Mouse (Mus musculus): ENCODE results near the gene Fli1. TPM values are rescaled to one million over a fixed set of nuclear protein-coding genes. Genes with fewer than 3 reads are reported as not detected.

Fli1 gene
- total and polyA plus RNA-seq, 2 experiments: 1.6 to 3.0 TPM

- H3K27me3 ChIP-seq (ENCODE audit: control insufficient read depth, insufficient read depth, low read length): no peaks in the 10 kb centered on the region
- no peaks in the 10 kb centered on the region for H3K36me3 ChIP-seq (ENCODE audit: control insufficient read depth, insufficient read depth, low read length)
- TF ChIP-seq CTCF (IDR thresholded peaks at IDR 0.05; ENCODE audit: low read depth, low read length) (no peak), POLR2A (IDR thresholded peaks at IDR 0.05; ENCODE audit: extremely low read depth, insufficient read depth, low read length) (no peak)
- WGBS: 80% methylated on average over 6 of the region's 6 CpGs
- H3K79me2 ChIP-seq (ENCODE audit: control insufficient read depth, insufficient read depth, low read length): no peaks in the 10 kb centered on the region
- no peak overlapping the region for H3K9ac ChIP-seq (ENCODE audit: low read depth, low read length)
- H3K4me1 ChIP-seq (ENCODE audit: control insufficient read depth, insufficient read depth, low read length): no peaks in the 10 kb centered on the region
- no peak overlapping the region for H3K4me3 ChIP-seq (ENCODE audit: insufficient read depth, low read depth, low read length)
- DNase-seq (ENCODE audit: extremely low read depth, low read depth, low spot score): no peak
- no peak overlapping the region for H3K27ac ChIP-seq (replicated peaks; ENCODE audit: insufficient read depth, low read depth, low read length)
Observed at GRCm38 (mm10) chr9:32583905-32584304, 41.2 kb upstream of the Fli1 start.

- 67% methylated on average over 11 of the region's 11 CpGs for WGBS
- Histone ChIP-seq H3K4me3 (ENCODE audit: insufficient read depth, low read depth, low read length) (no peak overlapping the region), H3K9ac (ENCODE audit: low read depth, low read length) (no peak overlapping the region), H3K27me3 (ENCODE audit: control insufficient read depth, insufficient read depth, low read length) (no peaks in the 10 kb centered on the region), H3K36me3 (ENCODE audit: control insufficient read depth, insufficient read depth, low read length) (no peaks in the 10 kb centered on the region), H3K79me2 (ENCODE audit: control insufficient read depth, insufficient read depth, low read length) (no peaks in the 10 kb centered on the region), H3K4me1 (ENCODE audit: control insufficient read depth, insufficient read depth, low read length) (no peaks in the 10 kb centered on the region), H3K27ac (replicated peaks; ENCODE audit: insufficient read depth, low read depth, low read length) (no peak overlapping the region)
- no peak for TF ChIP-seq POLR2A (IDR thresholded peaks at IDR 0.05; ENCODE audit: extremely low read depth, insufficient read depth, low read length)
- TF ChIP-seq CTCF (IDR thresholded peaks at IDR 0.05; ENCODE audit: low read depth, low read length): no peak
- no peak for DNase-seq (ENCODE audit: extremely low read depth, low read depth, low spot score)
Observed at GRCm38 (mm10) chr9:32581851-32582573, 39.4 kb upstream of the Fli1 start.

DNA sequence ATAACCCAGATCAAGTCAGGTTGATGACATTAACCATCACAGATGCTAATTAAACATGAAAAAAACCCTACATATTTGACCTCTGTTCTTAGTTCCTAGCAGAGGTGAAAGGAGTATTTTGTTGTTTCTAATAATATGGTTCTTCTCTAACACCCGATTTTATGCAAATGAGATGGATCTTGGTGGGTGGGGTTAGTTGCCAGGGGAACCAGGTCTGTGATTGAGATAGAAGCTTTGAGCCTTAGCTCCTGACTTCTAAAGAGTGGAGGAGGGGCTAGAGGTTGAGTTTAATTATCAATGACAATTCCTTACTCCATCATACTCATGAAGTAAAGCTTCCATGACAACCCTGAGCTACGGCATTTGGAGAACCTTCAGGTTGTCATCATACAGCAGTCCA lies 35.8 kb upstream of the Fli1 start:
- Histone ChIP-seq H3K4me3 (ENCODE audit: insufficient read depth, low read depth, low read length) (no peak overlapping the region), H3K9ac (ENCODE audit: low read depth, low read length) (no peak overlapping the region), H3K27ac (replicated peaks; ENCODE audit: insufficient read depth, low read depth, low read length) (no peak overlapping the region), H3K36me3 (ENCODE audit: control insufficient read depth, insufficient read depth, low read length) (no peaks in the 10 kb centered on the region), H3K4me1 (ENCODE audit: control insufficient read depth, insufficient read depth, low read length) (no peaks in the 10 kb centered on the region), H3K79me2 (ENCODE audit: control insufficient read depth, insufficient read depth, low read length) (no peaks in the 10 kb centered on the region), H3K27me3 (ENCODE audit: control insufficient read depth, insufficient read depth, low read length) (no peaks in the 10 kb centered on the region)
- no peak for TF ChIP-seq POLR2A (IDR thresholded peaks at IDR 0.05; ENCODE audit: extremely low read depth, insufficient read depth, low read length)
- TF ChIP-seq CTCF (IDR thresholded peaks at IDR 0.05; ENCODE audit: low read depth, low read length): no peak
- 74% methylated on average over 2 of the region's 2 CpGs for WGBS
- DNase-seq (ENCODE audit: extremely low read depth, low read depth, low spot score): no peak

DNA sequence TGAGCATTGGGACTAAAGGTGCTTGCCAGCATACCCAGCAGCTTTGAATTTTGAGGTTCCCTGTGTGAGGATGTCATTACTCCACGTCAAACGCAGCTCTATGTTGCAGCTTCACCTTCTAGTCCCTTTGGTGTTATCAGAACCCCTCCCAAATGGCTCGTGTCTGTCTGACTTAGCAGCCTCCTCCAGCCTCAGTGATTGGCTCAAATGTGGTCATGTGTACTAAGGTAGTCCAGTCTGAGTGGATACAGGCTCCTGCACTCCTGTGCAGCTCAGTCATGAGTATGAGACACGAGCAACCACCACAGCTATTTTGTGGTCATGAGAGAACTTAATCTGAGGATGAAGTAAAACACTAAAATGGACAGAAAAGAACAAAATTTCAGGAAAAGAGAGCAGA lies 31.0 kb upstream of the Fli1 start:
- H3K4me1 ChIP-seq (ENCODE audit: control insufficient read depth, insufficient read depth, low read length): no peaks in the 10 kb centered on the region
- 58% methylated on average over 4 of the region's 4 CpGs for WGBS
- no peak for DNase-seq (ENCODE audit: extremely low read depth, low read depth, low spot score)
- no peaks in the 10 kb centered on the region for H3K79me2 ChIP-seq (ENCODE audit: control insufficient read depth, insufficient read depth, low read length)
- H3K9ac ChIP-seq (ENCODE audit: low read depth, low read length): no peak overlapping the region
- no peak for TF ChIP-seq POLR2A (IDR thresholded peaks at IDR 0.05; ENCODE audit: extremely low read depth, insufficient read depth, low read length)
- TF ChIP-seq CTCF (IDR thresholded peaks at IDR 0.05; ENCODE audit: low read depth, low read length): no peak
- no peaks in the 10 kb centered on the region for H3K36me3 ChIP-seq (ENCODE audit: control insufficient read depth, insufficient read depth, low read length)
- H3K27me3 ChIP-seq (ENCODE audit: control insufficient read depth, insufficient read depth, low read length): no peaks in the 10 kb centered on the region
- H3K27ac ChIP-seq (replicated peaks; ENCODE audit: insufficient read depth, low read depth, low read length): no peak overlapping the region
- no peak overlapping the region for H3K4me3 ChIP-seq (ENCODE audit: insufficient read depth, low read depth, low read length)

GRCm38 (mm10) chr9:32571676-32572075 lies 29.0 kb upstream of the Fli1 start:
- H3K4me1 ChIP-seq (ENCODE audit: control insufficient read depth, insufficient read depth, low read length): no peaks in the 10 kb centered on the region
- no peak for DNase-seq (ENCODE audit: extremely low read depth, low read depth, low spot score)
- no peak for TF ChIP-seq CTCF (IDR thresholded peaks at IDR 0.05; ENCODE audit: low read depth, low read length)
- TF ChIP-seq POLR2A (IDR thresholded peaks at IDR 0.05; ENCODE audit: extremely low read depth, insufficient read depth, low read length): no peak
- no peaks in the 10 kb centered on the region for H3K79me2 ChIP-seq (ENCODE audit: control insufficient read depth, insufficient read depth, low read length)
- H3K27me3 ChIP-seq (ENCODE audit: control insufficient read depth, insufficient read depth, low read length): no peaks in the 10 kb centered on the region
- H3K4me3 ChIP-seq (ENCODE audit: insufficient read depth, low read depth, low read length): no peak overlapping the region
- H3K36me3 ChIP-seq (ENCODE audit: control insufficient read depth, insufficient read depth, low read length): no peaks in the 10 kb centered on the region
- H3K9ac ChIP-seq (ENCODE audit: low read depth, low read length): no peak overlapping the region
- 67% methylated on average over 4 of the region's 4 CpGs for WGBS
- H3K27ac ChIP-seq (replicated peaks; ENCODE audit: insufficient read depth, low read depth, low read length): no peak overlapping the region

GRCm38 (mm10) chr9:32570547-32570946 lies 27.9 kb upstream of the Fli1 start:
- Histone ChIP-seq H3K4me3 (ENCODE audit: insufficient read depth, low read depth, low read length) (no peak overlapping the region), H3K4me1 (ENCODE audit: control insufficient read depth, insufficient read depth, low read length) (no peaks in the 10 kb centered on the region), H3K36me3 (ENCODE audit: control insufficient read depth, insufficient read depth, low read length) (no peaks in the 10 kb centered on the region), H3K79me2 (ENCODE audit: control insufficient read depth, insufficient read depth, low read length) (no peaks in the 10 kb centered on the region), H3K27me3 (ENCODE audit: control insufficient read depth, insufficient read depth, low read length) (no peaks in the 10 kb centered on the region), H3K27ac (replicated peaks; ENCODE audit: insufficient read depth, low read depth, low read length) (no peak overlapping the region), H3K9ac (ENCODE audit: low read depth, low read length) (no peak overlapping the region)
- WGBS: 80% methylated on average over 5 of the region's 5 CpGs
- TF ChIP-seq CTCF (IDR thresholded peaks at IDR 0.05; ENCODE audit: low read depth, low read length): no peak
- no peak for TF ChIP-seq POLR2A (IDR thresholded peaks at IDR 0.05; ENCODE audit: extremely low read depth, insufficient read depth, low read length)
- DNase-seq (ENCODE audit: extremely low read depth, low read depth, low spot score): no peak
